Mouse (Mus musculus) liver, adult 2 months (tissue): Measurements from ENCODE around the gene Phf12.

Experiments
- CTCF ChIP-seq: fragments of 200-500 bp; IDR thresholded peaks from 2 replicates; pipeline ENCODE4 v1.5.1; 2011; ENCODE audit warnings: low read depth, low read length, control low read depth
- POLR2A ChIP-seq: fragments of 200-500 bp; IDR thresholded peaks from 2 replicates; pipeline ENCODE4 v1.6.1; 2011; ENCODE audit warnings: low read length, control low read depth; ENCODE audit not compliant: insufficient read depth; ENCODE audit errors: extremely low read depth

DNA sequence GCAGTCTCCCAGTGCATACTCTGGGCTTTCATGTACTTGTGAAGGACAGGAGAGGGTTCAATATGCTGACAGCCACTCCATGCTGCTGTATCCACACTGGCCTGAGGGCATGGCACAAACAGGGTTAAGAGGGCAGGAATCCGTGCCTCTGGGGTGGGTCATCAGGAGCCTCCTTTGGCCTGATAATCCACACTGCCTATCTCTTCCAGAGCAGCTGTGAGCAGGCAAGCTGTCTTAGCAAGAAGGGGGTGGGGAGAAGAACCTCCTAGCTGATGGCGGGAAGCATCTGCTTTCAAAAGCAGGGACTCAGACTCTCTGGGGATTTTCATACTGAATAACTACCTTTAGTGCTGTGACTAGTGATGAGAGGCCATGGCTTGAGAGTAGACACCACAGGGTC lies 83.4 kb downstream of the Phf12 start:
- TF ChIP-seq CTCF, result no peak
- no peak for TF ChIP-seq POLR2A
